Mouse (Mus musculus) small intestine, adult 2 months (tissue): ENCODE results near the gene Fzd1.

Experiments used
- CTCF ChIP-seq: fragments of 200-500 bp; IDR thresholded peaks from 2 replicates; pipeline ENCODE4 v1.5.1; 2012; ENCODE audit warnings: low read depth, mild to moderate bottlenecking, control low read depth, inconsistent platforms, low read length, moderate library complexity, mixed read lengths; ENCODE audit not compliant: insufficient replicate concordance, insufficient read length; ENCODE audit errors: extremely low read depth
- POLR2A ChIP-seq: fragments of 200-500 bp; IDR thresholded peaks from 2 replicates; pipeline ENCODE4 v1.6.1; 2012; ENCODE audit warnings: low read depth, mild to moderate bottlenecking, control low read depth, inconsistent platforms, low read length, moderate library complexity

GRCm38 (mm10) chr5:4755326-4755725, 2.5 kb downstream of the Fzd1 start:
- no peak for TF ChIP-seq CTCF
- TF ChIP-seq POLR2A = no peak
